Mouse (Mus musculus) embryonic fibroblast, embryonic 13.5 days (primary cell): Measurements from ENCODE around the gene Eef2k.

Experiments used
- CTCF ChIP-seq: IDR thresholded peaks from 2 replicates; pipeline ENCODE4 v1.5.1; 2011; ENCODE audit warnings: mild to moderate bottlenecking, control low read depth, low read length, moderate library complexity, borderline replicate concordance; ENCODE audit not compliant: insufficient read depth
- POLR2A ChIP-seq: IDR thresholded peaks from 2 replicates; pipeline ENCODE4 v1.6.1; 2011; ENCODE audit warnings: low read depth, mild to moderate bottlenecking, control low read depth, low read length, moderate library complexity

- no peak for TF ChIP-seq CTCF
- no peak for TF ChIP-seq POLR2A
These were observed 20.8 kb downstream of the Eef2k start for GRCm38 (mm10) chr7:120863476-120863875.
